Mouse (Mus musculus): Measurements from ENCODE around the gene Gigyf1.

Gigyf1 gene

GRCm38 (mm10) chr5:137570691-137571586, 52.6 kb downstream of the Gigyf1 start:
- no peak for DNase-seq (ENCODE audit: low read depth, low spot score)

- no peak for DNase-seq (ENCODE audit: low read depth, low spot score)
These were observed 56.1 kb downstream of the Gigyf1 start for GRCm38 (mm10) chr5:137574470-137574901.
